Mouse (Mus musculus) thymus, adult 18-20 months (tissue): Measurements from ENCODE around the gene Ptprf.

ENCODE experiments used
- DNase-seq, 2 experiments: peaks; one replicate each; pipeline ENCODE4 v3.0.0; 2022; ENCODE audit warnings: mixed read lengths in 2 of 2

The Ptprf gene

GRCm38 (mm10) chr4:118257416-118257815, 33.8 kb downstream of the Ptprf start:
- DNase-seq: peak; percentile 59 to 68

- DNase-seq: no peak
Observed at GRCm38 (mm10) chr4:118256217-118256616, 35.0 kb downstream of the Ptprf start.

DNA sequence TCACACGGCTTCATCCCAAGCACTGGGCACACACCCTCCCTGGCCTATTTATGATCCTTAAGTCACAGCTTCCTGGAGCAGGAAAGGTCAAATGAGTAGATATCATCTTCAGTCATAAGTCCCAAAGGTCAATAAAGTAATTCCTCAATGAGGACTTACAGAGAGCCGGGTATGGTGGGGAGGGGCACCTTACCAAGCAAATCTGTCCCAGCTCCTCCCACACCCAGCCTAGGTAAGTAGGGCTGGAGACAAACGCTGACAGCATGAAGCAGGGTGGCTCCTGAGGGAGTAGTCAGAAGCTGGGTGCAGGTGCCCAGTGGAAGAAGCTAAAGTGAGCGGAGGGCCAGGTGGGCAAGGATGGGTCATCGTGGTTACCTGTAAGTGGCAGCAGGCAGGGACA, 36.3 kb downstream of the Ptprf start:
- DNase-seq: no peak

GRCm38 (mm10) chr4:118247323-118247722, 43.9 kb downstream of the Ptprf start:
- DNase-seq: no peak

- DNase-seq: no peak
Observed at GRCm38 (mm10) chr4:118245847-118246246, 45.4 kb downstream of the Ptprf start.

DNA sequence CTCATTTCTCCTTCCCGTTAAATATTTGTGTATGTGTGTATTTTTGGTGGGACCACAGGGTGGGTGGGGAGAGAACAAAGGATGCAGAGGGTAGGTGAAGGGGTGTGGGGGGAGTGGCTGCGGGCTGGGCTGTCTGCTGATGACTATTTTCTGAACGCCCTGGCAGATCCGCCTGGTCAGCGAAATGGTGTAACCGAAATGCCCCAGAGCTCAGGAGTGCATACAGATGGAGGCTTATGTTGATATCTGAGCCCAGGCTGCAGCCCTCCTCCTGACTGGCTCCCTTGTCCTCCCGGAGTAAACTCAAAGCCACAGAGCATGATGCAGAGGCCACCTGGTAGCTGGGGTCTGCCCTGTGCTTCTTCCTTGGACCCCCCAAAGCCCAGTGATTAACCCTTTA, 47.4 kb downstream of the Ptprf start:
- DNase-seq: no peak

DNA sequence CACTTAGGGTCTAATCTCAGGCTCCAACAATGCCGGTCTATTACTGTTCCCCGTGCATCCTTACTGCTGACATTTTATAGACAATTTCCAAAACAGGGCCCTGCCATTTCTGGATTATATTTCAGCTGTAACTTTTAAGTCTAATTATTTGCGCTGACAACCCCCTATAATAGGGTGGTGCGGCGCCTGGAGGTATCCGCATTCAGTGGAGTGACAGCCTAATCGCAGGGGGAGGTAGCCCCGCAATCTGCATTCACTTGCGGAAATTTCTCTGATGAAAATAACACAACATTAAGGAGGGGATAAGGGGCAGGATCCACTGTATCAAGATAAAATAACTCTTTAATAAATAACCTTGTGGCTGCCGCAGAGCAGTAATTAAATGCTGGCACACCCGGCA, 47.9 kb downstream of the Ptprf start:
- DNase-seq: no peak

DNA sequence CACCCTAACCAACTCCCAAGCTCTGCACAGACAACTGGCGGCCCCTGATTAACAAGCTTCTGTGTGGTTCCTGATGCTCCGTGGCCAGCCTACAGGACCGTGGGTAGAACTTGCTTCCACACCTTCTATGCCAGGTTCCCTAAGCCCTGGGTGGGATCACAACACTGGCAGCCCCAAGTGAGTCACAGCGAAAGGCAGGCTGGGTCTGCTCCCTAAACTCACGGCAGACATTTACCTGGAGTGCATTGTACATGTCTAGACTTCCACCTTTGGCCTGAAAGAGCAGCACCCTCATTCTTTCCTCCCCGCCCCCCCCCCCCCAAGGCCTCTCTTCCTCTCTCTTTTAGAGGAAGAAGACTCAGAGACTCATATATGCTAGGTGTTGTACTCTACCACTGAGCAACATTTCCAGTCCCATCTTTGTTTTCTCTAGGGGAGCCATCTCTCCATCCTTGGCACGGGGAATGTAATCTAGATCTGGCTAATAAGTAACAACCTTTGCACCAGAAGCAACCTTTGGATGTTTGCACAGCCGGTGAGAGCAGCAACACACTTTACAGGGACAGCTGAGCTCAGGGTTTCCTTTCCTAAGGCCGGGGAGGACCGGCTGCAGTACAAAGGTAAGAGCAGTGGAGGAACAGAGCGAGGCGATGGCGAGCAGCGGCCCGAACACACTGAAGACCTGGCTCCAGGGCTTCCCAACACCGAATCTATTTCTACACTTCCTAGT, 51.1 kb downstream of the Ptprf start:
- DNase-seq: no peak

DNA sequence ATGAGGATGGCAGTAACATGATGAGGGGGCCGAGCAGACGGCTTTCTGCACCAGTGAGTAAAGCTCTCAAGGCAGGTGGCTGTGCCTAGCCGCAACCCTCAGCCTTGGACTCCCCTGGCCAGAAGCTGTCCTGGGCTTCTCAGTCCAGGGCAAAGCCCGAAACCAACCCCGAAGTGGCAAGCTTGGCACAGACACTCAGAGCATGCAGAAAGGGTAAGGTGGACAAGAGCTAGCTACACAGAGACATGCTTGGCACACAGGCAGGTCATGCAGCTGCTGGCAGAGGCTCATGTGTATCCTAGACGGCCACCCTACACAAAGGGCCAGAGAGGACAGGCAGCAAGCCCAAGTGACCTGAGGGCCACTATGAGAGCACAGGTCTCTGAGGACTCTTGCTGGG, 52.5 kb downstream of the Ptprf start:
- no peak for DNase-seq

GRCm38 (mm10) chr4:118236871-118237270, 54.3 kb downstream of the Ptprf start:
- DNase-seq: no peak

DNA sequence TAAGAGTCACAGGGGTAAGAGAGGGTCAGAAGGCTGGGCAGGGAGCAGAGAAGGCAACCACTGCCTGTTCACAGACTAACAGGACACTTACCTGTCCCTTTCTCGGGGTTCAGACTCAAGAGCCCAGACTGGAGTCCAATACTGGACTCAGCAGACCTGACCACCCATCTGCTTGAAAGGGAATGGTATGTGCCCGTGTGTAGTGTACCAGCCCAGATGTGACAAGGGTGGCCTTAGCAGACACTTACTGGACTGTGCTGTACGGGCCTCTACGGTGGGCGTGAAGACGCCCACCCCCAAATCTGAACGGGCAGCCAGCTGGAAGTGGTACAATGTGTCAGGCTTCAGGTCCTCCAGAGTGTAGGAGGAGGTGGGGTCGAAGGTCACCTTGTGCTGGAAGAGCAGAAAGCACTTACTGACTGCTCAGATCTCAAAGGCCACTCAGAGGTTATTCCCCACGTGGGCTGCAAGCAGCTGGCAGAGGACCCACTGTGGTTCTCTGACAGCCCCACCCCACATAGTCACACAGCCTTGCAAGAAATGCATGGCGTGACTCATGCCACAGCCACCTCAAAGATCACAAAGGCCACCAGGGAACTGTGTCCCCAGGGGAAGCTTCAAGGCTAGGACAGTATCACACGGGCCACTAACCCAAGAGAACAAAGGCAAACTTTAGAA, 56.4 kb downstream of the Ptprf start:
- no peak for DNase-seq

DNA sequence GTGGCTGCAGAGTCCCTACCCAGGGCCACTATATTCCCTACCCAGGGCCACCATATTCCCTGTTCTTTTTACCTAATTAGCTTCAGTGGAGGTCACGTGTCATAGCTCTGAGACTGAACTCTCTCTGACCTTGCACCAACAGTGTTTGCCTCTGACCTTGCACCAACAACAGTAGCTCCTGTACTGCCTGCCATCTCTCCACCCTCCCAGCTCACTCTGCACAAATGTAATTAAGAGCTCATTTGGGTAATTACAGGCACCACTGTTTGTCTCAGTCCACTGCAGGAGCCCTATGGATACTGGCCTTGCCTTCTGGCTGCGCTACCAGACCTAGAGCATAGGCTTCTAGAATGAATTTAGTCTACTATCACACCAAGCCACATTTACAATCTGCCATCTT, 57.3 kb downstream of the Ptprf start:
- DNase-seq: no peak

- DNase-seq: no peak
Observed at GRCm38 (mm10) chr4:118231861-118232260, 59.3 kb downstream of the Ptprf start.

DNA sequence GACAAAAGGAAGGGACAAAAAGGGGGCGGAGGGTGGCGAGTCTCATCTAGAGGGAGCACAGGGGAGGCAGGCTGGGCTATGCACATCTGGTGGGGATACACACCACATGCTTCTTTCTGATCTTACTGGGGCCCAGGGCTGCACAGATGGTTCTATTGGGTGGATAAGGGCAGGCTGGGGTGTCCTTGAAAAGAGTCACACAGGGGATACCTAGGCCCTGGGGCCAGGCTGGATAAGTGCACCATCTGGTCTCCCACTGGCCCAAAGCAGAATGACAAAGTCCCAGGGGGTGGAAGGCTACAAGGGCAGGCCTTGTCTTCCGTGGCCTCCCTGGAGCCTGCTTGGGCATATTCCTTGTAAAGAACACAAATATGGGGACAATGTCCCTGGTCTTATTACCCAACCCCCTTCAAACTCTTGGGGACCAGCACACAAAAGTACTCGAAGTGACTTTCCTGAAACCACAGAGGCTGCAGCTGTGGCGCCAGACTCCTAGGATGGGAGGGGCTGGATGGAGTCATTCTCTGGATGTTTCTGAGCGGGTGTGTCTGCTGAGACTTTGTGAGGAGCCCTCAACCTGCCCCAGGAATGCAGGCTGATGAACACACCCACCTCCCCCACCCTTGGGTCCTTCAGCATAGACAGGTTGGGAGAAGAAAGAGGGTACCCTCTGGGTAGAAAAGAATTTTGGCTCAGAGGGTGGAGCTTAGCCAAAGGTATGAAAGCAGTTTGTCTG, 62.0 kb downstream of the Ptprf start:
- DNase-seq: no peak

DNA sequence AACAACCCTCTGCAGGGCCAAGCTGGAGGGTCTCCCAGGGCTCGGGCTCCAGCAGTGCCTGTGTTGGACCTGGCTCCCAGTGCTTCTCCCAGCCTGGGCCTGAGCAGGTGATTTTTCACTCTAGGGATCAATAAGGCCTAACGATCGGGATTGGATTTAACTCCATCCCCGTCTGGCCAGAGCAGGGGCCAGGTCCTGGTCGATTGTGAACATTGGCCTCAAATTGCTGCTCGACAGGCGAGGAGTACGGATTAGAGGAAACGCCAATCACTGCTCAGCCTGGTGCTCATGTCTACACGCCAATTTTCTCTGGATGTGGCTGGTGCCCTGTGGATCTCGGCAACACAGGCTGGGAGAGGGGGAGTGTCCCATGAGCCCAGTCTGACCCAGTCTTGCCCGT, 63.8 kb downstream of the Ptprf start:
- DNase-seq: no peak

DNA sequence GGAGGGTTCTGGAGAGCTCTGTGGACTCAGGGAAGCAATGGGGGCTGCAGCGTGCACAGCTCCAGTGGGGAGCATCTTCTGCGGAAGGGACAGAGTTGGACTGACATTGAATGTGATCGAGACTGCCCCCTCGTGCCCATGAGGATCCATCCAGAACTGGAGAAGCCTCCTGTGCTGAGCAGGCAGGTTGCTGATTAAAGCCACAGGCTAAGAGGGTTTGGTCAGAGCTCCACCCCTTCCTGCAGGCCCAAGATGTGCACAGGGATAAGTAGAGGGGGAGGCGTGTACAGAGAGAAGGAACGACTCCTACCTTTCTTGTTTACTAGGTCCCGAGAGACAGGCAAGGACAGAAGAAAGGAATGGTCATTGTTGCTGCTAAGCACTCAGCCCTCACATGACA, 69.9 kb downstream of the Ptprf start:
- no peak for DNase-seq

GRCm38 (mm10) chr4:118220756-118221155, 70.4 kb downstream of the Ptprf start:
- DNase-seq: no peak

GRCm38 (mm10) chr4:118219487-118219886, 71.7 kb downstream of the Ptprf start:
- DNase-seq: no peak

- DNase-seq: no peak
Observed at GRCm38 (mm10) chr4:118218521-118218920, 72.7 kb downstream of the Ptprf start.

GRCm38 (mm10) chr4:118216726-118217595, 74.2 kb downstream of the Ptprf start:
- DNase-seq: peak; percentile 24 to 36

DNA sequence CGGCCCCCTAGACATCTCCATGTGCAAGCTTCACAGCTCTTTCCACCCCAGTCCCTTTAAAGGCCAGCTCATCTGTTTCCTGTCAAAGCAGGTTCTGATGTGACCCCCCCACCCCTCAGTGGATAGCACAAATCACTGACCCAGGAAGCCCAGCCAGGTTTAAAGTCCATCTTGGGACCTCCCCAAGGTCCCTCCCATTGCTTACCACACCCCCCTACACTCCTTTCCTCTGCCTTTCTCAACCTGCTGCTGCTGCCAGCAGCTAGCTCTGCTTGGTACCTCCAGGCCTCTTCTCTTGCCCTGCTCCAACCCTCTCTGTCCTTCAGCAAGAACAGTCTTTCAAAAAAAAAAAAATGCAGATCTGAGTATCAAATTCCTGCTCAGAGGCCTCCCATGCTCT, 76.3 kb downstream of the Ptprf start:
- no peak for DNase-seq

DNA sequence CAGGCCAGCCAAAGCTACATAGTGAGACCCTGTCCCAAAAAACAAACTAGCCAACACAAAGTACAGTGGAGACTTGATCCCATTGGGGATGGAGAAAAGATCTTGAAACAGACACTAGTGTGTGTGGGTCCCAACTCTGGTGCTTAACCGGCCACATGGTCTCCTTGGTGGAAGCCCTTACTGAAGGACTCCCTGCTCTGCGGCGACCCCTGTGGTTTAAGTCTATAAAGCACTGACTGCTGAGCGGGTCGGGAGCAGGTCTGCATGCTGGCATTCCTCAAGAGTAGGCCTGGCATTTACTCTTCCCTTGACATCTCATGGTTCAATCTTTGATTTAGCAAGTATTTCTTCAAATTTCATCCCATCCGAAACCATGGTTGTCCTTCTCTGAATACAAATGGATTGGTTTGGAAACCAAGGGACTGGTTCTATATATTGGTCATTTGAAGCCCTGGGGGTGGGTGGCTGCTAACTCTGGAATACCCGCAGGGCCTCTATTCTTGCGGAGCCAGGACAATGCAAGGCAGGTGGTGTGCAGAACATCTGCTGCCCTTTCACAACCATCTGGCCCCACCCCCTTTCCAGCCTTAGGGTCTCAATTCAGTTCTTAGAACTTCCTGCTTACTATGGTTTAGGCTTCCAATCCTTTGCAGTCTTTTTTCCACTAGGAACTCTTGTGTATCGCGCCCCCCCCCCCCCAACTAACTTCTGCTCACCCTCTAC, 84.1 kb downstream of the Ptprf start:
- DNase-seq: no peak
